Mouse (Mus musculus): ENCODE results near the gene Stat5b. TPM values are rescaled to one million over a fixed set of nuclear protein-coding genes. Genes with fewer than 3 reads are reported as not detected.

Stat5b gene
- total RNA-seq, 1 experiment from 2014 or later = 75.5 TPM

Other genes with a start within 250 kb of the Stat5b start
- 49.6 to 69.8 TPM (median 54.5 TPM) in 3 replicates for gene Nkiras2, start 231.5 kb downstream of the Stat5b start, total RNA-seq (2017)
- gene Dnajc7, start 230.6 kb downstream of the Stat5b start, total RNA-seq (2017) = 239 to 305 TPM (median 293 TPM) in 3 replicates
- gene Zfp385c, start 158.3 kb downstream of the Stat5b start, total RNA-seq (2017) = 0.32 to 0.76 TPM (median 0.49 TPM) in 3 replicates
- gene Dhx58, start 146.5 kb downstream of the Stat5b start, total RNA-seq (2017) = 26.9 to 31.5 TPM (median 28.6 TPM) in 3 replicates
- 6.1 to 9.9 TPM (median 7.1 TPM) in 3 replicates for gene Kat2a, start 138.3 kb downstream of the Stat5b start, total RNA-seq (2017)
- gene Hspb9, start 136.9 kb downstream of the Stat5b start, total RNA-seq (2017) = not detected in 3 replicates
- gene Rab5c, start 112.5 kb downstream of the Stat5b start, total RNA-seq (2017) = 163 to 176 TPM (median 171 TPM) in 3 replicates
- gene Kcnh4, start 90.8 kb downstream of the Stat5b start, total RNA-seq (2017) = not detected in 3 replicates
- not detected in 3 replicates for gene Hcrt, start 87.8 kb downstream of the Stat5b start, total RNA-seq (2017)
- gene Ghdc, start 79.8 kb downstream of the Stat5b start, total RNA-seq (2017) = 4.7 to 7.0 TPM (median 6.8 TPM) in 3 replicates
- gene Stat5a, start 8.6 kb upstream of the Stat5b start, total RNA-seq (2017) = 20.0 to 28.0 TPM (median 25.1 TPM) in 3 replicates
- 328 to 413 TPM (median 368 TPM) in 3 replicates for gene Stat3, start 88.8 kb upstream of the Stat5b start, total RNA-seq (2017)
- gene Cavin1, start 120.2 kb upstream of the Stat5b start, total RNA-seq (2017) = 0.32 to 2.5 TPM in 2 of 3 replicates, not detected in the other
- gene Atp6v0a1, start 158.7 kb upstream of the Stat5b start, total RNA-seq (2017) = 26.0 to 42.7 TPM (median 37.5 TPM) in 3 replicates
- gene Naglu, start 219.3 kb upstream of the Stat5b start, total RNA-seq (2017) = 5.6 to 14.8 TPM (median 9.9 TPM) in 3 replicates
- gene Hsd17b1, start 227.7 kb upstream of the Stat5b start, total RNA-seq (2017) = 0.68 TPM in 1 of 3 replicates, not detected in the others
- 11.4 to 16.6 TPM (median 16.1 TPM) in 3 replicates for gene Coasy, start 231.8 kb upstream of the Stat5b start, total RNA-seq (2017)
- 61.7 to 74.7 TPM (median 71.4 TPM) in 3 replicates for gene Mlx, start 236.6 kb upstream of the Stat5b start, total RNA-seq (2017)
- 5.0 to 6.2 TPM in 2 of 3 replicates, not detected in the other for gene Psmc3ip, start 244.7 kb upstream of the Stat5b start, total RNA-seq (2017)